Mouse (Mus musculus) bone marrow, adult 2 months (tissue): ENCODE measurements around the gene Agk.

Source experiments
- CTCF ChIP-seq: fragments of 200-500 bp; IDR thresholded peaks from 2 replicates; pipeline ENCODE4 v1.5.1; 2011; ENCODE audit warnings: low read length, control low read depth; ENCODE audit not compliant: control insufficient read depth, insufficient read depth
- POLR2A ChIP-seq: fragments of 200-500 bp; IDR thresholded peaks from 2 replicates; pipeline ENCODE4 v1.6.1; 2011; ENCODE audit warnings: low read depth, mild to moderate bottlenecking, control low read depth, low read length, borderline replicate concordance; ENCODE audit not compliant: control insufficient read depth

- TF ChIP-seq CTCF (no peak), POLR2A (no peak)
These were observed 105.3 kb downstream of the Agk start for GRCm38 (mm10) chr6:40430251-40430650.
